In genomic region chr9:101078579-101078978, GRCm38 (mm10) we compare ENCODE assay signal across 8 mouse cellular contexts. TPM values are rescaled to one million over a fixed set of nuclear protein-coding genes. Genes with fewer than 3 reads are reported as not detected.
DNase-seq lines count a peak whose midpoint lies in the region; ATAC-seq and TF ChIP-seq lines count a peak whose summit lies in the region.

No protein-coding gene starts in this region.

- no peak for TF ChIP-seq POLR2A in MEL (IDR thresholded peaks at IDR 0.05; ENCODE audit: control insufficient read depth in 1 of 2, insufficient read depth in 1 of 2, low read depth in 1 of 2, low read length in 2 of 2, poor library complexity in 1 of 2)

- no peaks in the 10 kb centered on the region for H3K9me3 ChIP-seq in heart, embryonic 12.5 days (replicated peaks)
- H3K9me3 ChIP-seq in MEL (replicated peaks; ENCODE audit: insufficient read depth, low read length), result no peaks in the 10 kb centered on the region
- H3K9me3 ChIP-seq in hindbrain, embryonic 10.5 days, result no peaks in the 10 kb centered on the region
- H3K9me3 ChIP-seq in midbrain, embryonic 11.5 days (ENCODE audit: control insufficient read depth, low read length), result no peaks in the 10 kb centered on the region

- intact Hi-C loops in heart, postnatal 25 days (cut with DNase I), result loop anchor here (5.0 to 10.0 kb wide), 5 partner anchors 34 to 534 kb away; partner anchors contain the start of gene Nck1
- intact Hi-C loops in left cerebral cortex, postnatal 14 days (cut with DNase I), result loop anchor here (5.0 kb wide), 1 partner anchor 79 kb away; no protein-coding TSS in a partner anchor

- H3K79me2 ChIP-seq in MEL (ENCODE audit: control insufficient read depth, insufficient read depth, low read length, poor library complexity), result peaks cover 87% of the 10 kb centered on the region

- TF ChIP-seq RAD21 in MEL (IDR thresholded peaks at IDR 0.05; ENCODE audit: low read depth, low read length), result no peak

- H3K27ac ChIP-seq in heart, embryonic 12.5 days (ENCODE audit: poor library complexity, severe bottlenecking), result peak overlapping the region; percentile 12; the same call in 1 of the 2 replicates
- 0 out of 2 replicates have a peak overlapping the region, but pooled peaks have one; percentile 2 for H3K27ac ChIP-seq in MEL (ENCODE audit: control insufficient read depth, low read depth, low read length)
- H3K27ac ChIP-seq in hindbrain, embryonic 10.5 days, result no peak overlapping the region
- no peak overlapping the region for H3K27ac ChIP-seq in midbrain, embryonic 11.5 days (ENCODE audit: low read depth, low read length)

- H3K36me3 ChIP-seq in heart, embryonic 12.5 days, result no peaks in the 10 kb centered on the region
- peaks cover 4 to 31% of the 10 kb centered on the region in 2 experiments; a peak in 3 of 4 replicates for H3K36me3 ChIP-seq in MEL (ENCODE audit: control insufficient read depth in 1 of 2, insufficient read depth in 2 of 2, low read length in 2 of 2)
- peaks cover 6% of the 10 kb centered on the region for H3K36me3 ChIP-seq in hindbrain, embryonic 10.5 days
- no peaks in the 10 kb centered on the region for H3K36me3 ChIP-seq in midbrain, embryonic 11.5 days (ENCODE audit: control insufficient read depth, insufficient read depth, low read length)

- 72% methylated on average over 4 of the region's 4 CpGs for WGBS in heart, embryonic 12.5 days
- WGBS in hindbrain, embryonic 10.5 days, result 62% methylated on average over 4 of the region's 4 CpGs
- 86% methylated on average over 4 of the region's 4 CpGs for WGBS in midbrain, embryonic 11.5 days

- no peak for DNase-seq in heart, postnatal 25 days (ENCODE audit: low spot score)
- peak; percentile 67 for DNase-seq in MEL (ENCODE audit: low read depth, low spot score)
- DNase-seq in hindbrain, embryonic 10.5 days (ENCODE audit: low spot score), result no peak
- no peak for DNase-seq in midbrain, embryonic 11.5 days (ENCODE audit: low spot score, missing footprints)
- DNase-seq in urinary bladder, adult 2 months (ENCODE audit: low spot score), result no peak
- no peak for DNase-seq in left cerebral cortex, postnatal 14 days (ENCODE audit: low spot score in 2 of 2)
- DNase-seq in layer of hippocampus, postnatal 36 days, result no peak

- H3K27me3 ChIP-seq in heart, embryonic 12.5 days (replicated peaks), result no peaks in the 10 kb centered on the region
- no peaks in the 10 kb centered on the region for H3K27me3 ChIP-seq in MEL (ENCODE audit: control insufficient read depth in 1 of 2, insufficient read depth in 2 of 2, low read length in 2 of 2)
- no peaks in the 10 kb centered on the region for H3K27me3 ChIP-seq in hindbrain, embryonic 10.5 days (ENCODE audit: insufficient read depth, poor library complexity, severe bottlenecking)
- no peaks in the 10 kb centered on the region for H3K27me3 ChIP-seq in midbrain, embryonic 11.5 days (ENCODE audit: control insufficient read depth, insufficient read depth, low read length)

- H3K4me2 ChIP-seq in heart, embryonic 12.5 days, result peak overlapping the region; percentile 67
- peak overlapping the region; percentile 21; the same call in 1 of the 2 replicates for H3K4me2 ChIP-seq in midbrain, embryonic 11.5 days

- no peak for ATAC-seq in heart, embryonic 12.5 days (ENCODE audit: insufficient number of reproducible peaks, low FRiP score)
- no peak for ATAC-seq in midbrain, embryonic 11.5 days (ENCODE audit: low FRiP score)

- H3K9ac ChIP-seq in heart, embryonic 12.5 days, result no peak overlapping the region
- H3K9ac ChIP-seq in MEL (ENCODE audit: control insufficient read depth, low read depth, low read length, poor library complexity, severe bottlenecking), result peak overlapping the region; percentile 53
- no peak overlapping the region for H3K9ac ChIP-seq in midbrain, embryonic 11.5 days (ENCODE audit: low read length)

- TF ChIP-seq EP300 in MEL (IDR thresholded peaks at IDR 0.05; ENCODE audit: low read depth in 1 of 2, low read length in 2 of 2), result no peak

- peaks cover 29% of the 10 kb centered on the region for H3K4me1 ChIP-seq in heart, embryonic 12.5 days (replicated peaks)
- H3K4me1 ChIP-seq in MEL (ENCODE audit: control insufficient read depth in 1 of 2, insufficient read depth in 2 of 2, low read length in 2 of 2), result peaks cover 0 to 12% of the 10 kb centered on the region in 2 experiments; a peak in 2 of 4 replicates
- peaks cover 36% of the 10 kb centered on the region for H3K4me1 ChIP-seq in hindbrain, embryonic 10.5 days (replicated peaks)
- peaks cover 23% of the 10 kb centered on the region for H3K4me1 ChIP-seq in midbrain, embryonic 11.5 days (ENCODE audit: control insufficient read depth, insufficient read depth, low read length)

- H3K4me3 ChIP-seq in heart, embryonic 12.5 days, result peak overlapping the region; percentile 31
- H3K4me3 ChIP-seq in MEL (ENCODE audit: control insufficient read depth in 1 of 2, insufficient read depth in 1 of 2, low read depth in 2 of 2, low read length in 2 of 2), result peak overlapping the region; percentile 61 to 96
- peak overlapping the region; percentile 98 for H3K4me3 ChIP-seq in hindbrain, embryonic 10.5 days
- H3K4me3 ChIP-seq in midbrain, embryonic 11.5 days (ENCODE audit: low read depth, low read length), result no peak overlapping the region

- TF ChIP-seq CTCF in MEL (IDR thresholded peaks at IDR 0.05 in 2 of 3, conservative IDR thresholded peaks at IDR 0.05 in 1 of 3; ENCODE audit: control insufficient read depth in 1 of 3, insufficient read depth in 1 of 3, low read depth in 2 of 3, low read length in 3 of 3, poor library complexity in 1 of 3, severe bottlenecking in 1 of 3), result no peak

TF ChIP-seq in MEL, 35 proteins besides CTCF, POLR2A, EP300 and RAD21:
- TF ChIP-seq CHD1 (IDR thresholded peaks at IDR 0.05; ENCODE audit: low read depth, low read length) (no peak), NRF1 (IDR thresholded peaks at IDR 0.05; ENCODE audit: insufficient read depth, low read depth, low read length, poor library complexity, severe bottlenecking) (no peak), POLR2AphosphoS2 (IDR thresholded peaks at IDR 0.05; ENCODE audit: low read length) (no peak), SIN3A (IDR thresholded peaks at IDR 0.05; ENCODE audit: low read length) (peak; percentile 30; the same call in 1 of the 2 replicates), BHLHE40 (IDR thresholded peaks at IDR 0.05; ENCODE audit: borderline replicate concordance, low read depth, low read length) (no peak), MYB (IDR thresholded peaks at IDR 0.05; ENCODE audit: low read depth, low read length) (no peak), GATA1 (IDR thresholded peaks at IDR 0.05; ENCODE audit: low read depth, low read length) (0 out of 2 replicates have a peak, but pooled peaks have one; percentile 14), TBP (IDR thresholded peaks at IDR 0.05; ENCODE audit: low read depth, low read length) (0 out of 2 replicates have a peak, but pooled peaks have one; percentile 31), ETS1 (IDR thresholded peaks at IDR 0.05; ENCODE audit: low read depth, low read length) (no peak), ZC3H11A (IDR thresholded peaks at IDR 0.05; ENCODE audit: low read depth, low read length) (no peak)

RNA-seq across cellular contexts. Expression of gene Msl2, which starts 4.7 kb away (rescaled TPM):
- polyA plus RNA-seq in heart, embryonic 12.5 days (2016; fragmentation: Nextera tagmentation; extraction: Ambion mirVana), result 5.3 and 6.0 TPM in 2 replicates
- 10 to 100 TPM; 29.2 to 35.0 TPM for total RNA-seq in heart, postnatal 25 days (2021)
- 19.7 and 20.5 TPM in 2 replicates for total RNA-seq in MEL (2012; rRNA removed)
- polyA plus RNA-seq in MEL (2012; ENCODE audit: insufficient read depth in 1 of 2, insufficient read length in 2 of 2, low read depth in 1 of 2, low replicate concordance in 2 of 2, missing spikeins in 1 of 2), result 10 to 100 TPM; 29.6 to 39.6 TPM
- polyA plus RNA-seq in hindbrain, embryonic 10.5 days (2016; fragmentation: Nextera tagmentation; extraction: Ambion mirVana), result 3.7 and 4.5 TPM in 2 replicates
- 5.6 and 6.0 TPM in 2 replicates for polyA plus RNA-seq in midbrain, embryonic 11.5 days (2014; fragmentation: Nextera tagmentation; extraction: Ambion mirVana)
- polyA plus RNA-seq in urinary bladder, adult 2 months (2012; rRNA removed), result 18.5 and 24.3 TPM in 2 replicates
- 10 to 100 TPM; 54.8 to 59.7 TPM for total RNA-seq in left cerebral cortex, postnatal 14 days (2021)
- total RNA-seq in layer of hippocampus, postnatal 36 days (2021), result 10 to 100 TPM; 68.7 to 68.9 TPM

RNA-seq across cellular contexts. Expression of gene Pccb, which starts 43.9 kb away (rescaled TPM):
- 21.6 TPM in 2 replicates for polyA plus RNA-seq in heart, embryonic 12.5 days (2016; fragmentation: Nextera tagmentation; extraction: Ambion mirVana)
- 100 to 1,000 TPM in 1 of 2 experiments, 10 to 100 TPM in 1; 99.6 to 104 TPM for total RNA-seq in heart, postnatal 25 days (2021)
- total RNA-seq in MEL (2012; rRNA removed), result 11.5 and 13.2 TPM in 2 replicates
- polyA plus RNA-seq in MEL (2012; ENCODE audit: insufficient read depth in 1 of 2, insufficient read length in 2 of 2, low read depth in 1 of 2, low replicate concordance in 2 of 2, missing spikeins in 1 of 2), result 10 to 100 TPM in 1 of 2 experiments, not detected in 1; 21.1 TPM
- 13.2 and 14.2 TPM in 2 replicates for polyA plus RNA-seq in hindbrain, embryonic 10.5 days (2016; fragmentation: Nextera tagmentation; extraction: Ambion mirVana)
- polyA plus RNA-seq in midbrain, embryonic 11.5 days (2014; fragmentation: Nextera tagmentation; extraction: Ambion mirVana), result 14.3 and 15.9 TPM in 2 replicates
- polyA plus RNA-seq in urinary bladder, adult 2 months (2012; rRNA removed), result 56.6 and 61.2 TPM in 2 replicates
- total RNA-seq in left cerebral cortex, postnatal 14 days (2021), result 10 to 100 TPM; 46.1 to 50.8 TPM
- 10 to 100 TPM; 43.0 to 43.3 TPM for total RNA-seq in layer of hippocampus, postnatal 36 days (2021)

Comparison
In these comparisons a context has a peak if more than half of its experiments do, and no peak if none do; other contexts are left out.
1. H3K27ac ChIP-seq: peak in heart, embryonic 12.5 days (single experiment) and MEL (single experiment); none in hindbrain, embryonic 10.5 days (single experiment) and midbrain, embryonic 11.5 days (single experiment).